Mouse (Mus musculus): Measurements from ENCODE around the gene Cntnap5c. TPM values are rescaled to one million over a fixed set of nuclear protein-coding genes. Genes with fewer than 3 reads are reported as not detected.

Gene Cntnap5c
- total and polyA plus RNA-seq, 3 experiments: not detected

DNA sequence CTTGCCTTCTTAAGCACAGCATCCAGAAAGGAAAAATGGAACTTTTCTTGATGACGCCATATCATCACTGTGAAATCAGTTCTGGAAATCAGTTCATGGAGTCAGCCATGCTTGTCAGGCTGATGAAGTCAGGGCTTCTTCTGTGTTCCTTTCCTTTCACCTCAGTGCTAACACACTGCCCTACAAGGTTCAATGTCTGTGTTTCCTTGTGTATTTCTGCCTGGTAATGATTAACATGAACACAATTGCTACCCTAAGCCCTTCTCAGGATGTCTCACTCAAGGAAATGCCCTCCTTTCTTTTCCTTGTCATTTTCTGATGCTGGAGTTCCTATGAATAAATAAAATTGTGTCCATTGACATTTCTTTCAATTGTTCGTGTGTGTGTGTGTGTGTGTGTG is 431.8 kb downstream of the Cntnap5c start:
- Histone ChIP-seq H3K9ac (ENCODE audit: insufficient read depth, low read depth) (no peak overlapping the region), H3K4me1 (ENCODE audit: control insufficient read depth in 1 of 2, insufficient read depth in 2 of 2) (no peaks in the 10 kb centered on the region), H3K27me3 (replicated peaks) (no peaks in the 10 kb centered on the region), H3K4me3 (replicated peaks in 1 of 3; ENCODE audit: low read depth in 2 of 3, low read length in 2 of 3, poor library complexity in 1 of 3) (no peak overlapping the region), H3K79me2 (replicated peaks; ENCODE audit: control insufficient read depth, extremely low read depth, insufficient read depth, poor library complexity, severe bottlenecking) (no peaks in the 10 kb centered on the region), H3K4me2 (ENCODE audit: insufficient read depth, low read depth, poor library complexity, severe bottlenecking) (no peak overlapping the region), H3K9me3 (replicated peaks; ENCODE audit: low read length) (no peaks in the 10 kb centered on the region), H3K36me3 (replicated peaks in 1 of 2; ENCODE audit: control insufficient read depth in 1 of 2, insufficient read depth in 1 of 2, low read length in 1 of 2) (no peaks in the 10 kb centered on the region), H3K27ac (ENCODE audit: insufficient read depth, low read depth) (no peak overlapping the region)
- TF ChIP-seq IRF4 (IDR thresholded peaks at IDR 0.05; ENCODE audit: low read depth, low read length): no peak
- no peak for TF ChIP-seq ZC3H11A (IDR thresholded peaks at IDR 0.05; ENCODE audit: low read depth, low read length)
- no peak for TF ChIP-seq TCF12 (IDR thresholded peaks at IDR 0.05; ENCODE audit: low read depth, low read length)
- TF ChIP-seq CHD1 (IDR thresholded peaks at IDR 0.05; ENCODE audit: low read depth, low read length): no peak
- no peak for TF ChIP-seq HCFC1 (IDR thresholded peaks at IDR 0.05; ENCODE audit: low read depth, low read length)
- TF ChIP-seq SMC3 (IDR thresholded peaks at IDR 0.05; ENCODE audit: low read depth, low read length): no peak
- TF ChIP-seq GABPA (IDR thresholded peaks at IDR 0.05; ENCODE audit: insufficient replicate concordance, low read depth, low read length): no peak
- TF ChIP-seq BHLHE40 (IDR thresholded peaks at IDR 0.05; ENCODE audit: low read depth, low read length): no peak
- no peak for TF ChIP-seq MAFK (IDR thresholded peaks at IDR 0.05; ENCODE audit: insufficient replicate concordance, low read length)
- TF ChIP-seq JUND (conservative IDR thresholded peaks at IDR 0.05; ENCODE audit: low read depth, low read length): no peak
- TF ChIP-seq ELF1 (IDR thresholded peaks at IDR 0.05; ENCODE audit: low read depth, low read length): no peak
- TF ChIP-seq UBTF (IDR thresholded peaks at IDR 0.05; ENCODE audit: low read depth, low read length): no peak
- TF ChIP-seq ETS1 (conservative IDR thresholded peaks at IDR 0.05; ENCODE audit: low read depth, low read length): no peak
- TF ChIP-seq POLR2A (IDR thresholded peaks at IDR 0.05; ENCODE audit: low read depth, low read length): no peak
- TF ChIP-seq POLR2AphosphoS2 (IDR thresholded peaks at IDR 0.05; ENCODE audit: low read depth, low read length): no peak
- no peak for TF ChIP-seq MAZ (IDR thresholded peaks at IDR 0.05; ENCODE audit: low read depth, low read length)
- in situ Hi-C loops (cut with MboI; ENCODE audit: low pct_ligation_motif_present, low pct_unique_long_range_greater_than_20kb, low sequenced_read_pairs) (no loop called here), dilution Hi-C loops (cut with MboI; ENCODE audit: extremely low pct_ligation_motif_present, extremely low pct_unique_long_range_greater_than_20kb, low sequenced_read_pairs) (no loop called here)
- no peak for DNase-seq (ENCODE audit: extremely low read depth)

DNA sequence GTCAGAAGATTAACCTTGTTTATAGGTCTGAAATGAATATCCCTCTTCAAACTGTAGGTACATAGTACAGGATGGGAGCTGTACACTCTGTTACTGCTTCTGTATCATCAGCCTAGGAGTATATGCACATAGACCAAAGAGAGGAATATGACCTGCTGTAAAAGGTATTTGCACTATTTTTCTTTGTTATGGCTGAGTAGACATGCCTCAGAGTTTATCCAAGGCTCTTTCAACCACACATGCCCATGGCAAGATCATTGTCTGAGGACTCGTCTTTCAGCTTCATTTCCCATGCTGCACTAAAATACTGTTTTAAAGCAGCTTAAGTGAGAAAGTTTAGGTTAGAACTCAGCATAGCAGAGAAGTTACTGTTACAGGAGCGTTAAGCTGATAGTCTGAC is 498.7 kb downstream of the Cntnap5c start:
- no peak overlapping the region for H3K4me3 ChIP-seq (replicated peaks in 1 of 3; ENCODE audit: low read depth in 2 of 3, low read length in 2 of 3, poor library complexity in 1 of 3)
- no peaks in the 10 kb centered on the region for H3K9me3 ChIP-seq (replicated peaks; ENCODE audit: low read length)
- H3K36me3 ChIP-seq (replicated peaks in 1 of 2; ENCODE audit: control insufficient read depth in 1 of 2, insufficient read depth in 1 of 2, low read length in 1 of 2): no peaks in the 10 kb centered on the region
- in situ Hi-C loops (cut with MboI; ENCODE audit: low pct_ligation_motif_present, low pct_unique_long_range_greater_than_20kb, low sequenced_read_pairs): no loop called here
- no peak overlapping the region for H3K4me2 ChIP-seq (ENCODE audit: insufficient read depth, low read depth, poor library complexity, severe bottlenecking)
- no peaks in the 10 kb centered on the region for H3K4me1 ChIP-seq (ENCODE audit: control insufficient read depth in 1 of 2, insufficient read depth in 2 of 2)
- dilution Hi-C loops (cut with MboI; ENCODE audit: extremely low pct_ligation_motif_present, extremely low pct_unique_long_range_greater_than_20kb, low sequenced_read_pairs): no loop called here
- no peaks in the 10 kb centered on the region for H3K27me3 ChIP-seq (replicated peaks)
- no peak overlapping the region for H3K27ac ChIP-seq (ENCODE audit: insufficient read depth, low read depth)
- no peak overlapping the region for H3K9ac ChIP-seq (ENCODE audit: insufficient read depth, low read depth)
- H3K79me2 ChIP-seq (replicated peaks; ENCODE audit: control insufficient read depth, extremely low read depth, insufficient read depth, poor library complexity, severe bottlenecking): no peaks in the 10 kb centered on the region
- TF ChIP-seq HCFC1 (IDR thresholded peaks at IDR 0.05; ENCODE audit: low read depth, low read length) (no peak), ELF1 (IDR thresholded peaks at IDR 0.05; ENCODE audit: low read depth, low read length) (no peak), RAD21 (IDR thresholded peaks at IDR 0.05; ENCODE audit: low read depth, low read length) (no peak)
- DNase-seq (ENCODE audit: extremely low read depth): no peak

Measured in CH12.LX (cell line).